Mouse (Mus musculus): Measurements from ENCODE around the gene Rbms3. TPM values are rescaled to one million over a fixed set of nuclear protein-coding genes. Genes with fewer than 3 reads are reported as not detected.

The Rbms3 gene
- total and polyA plus RNA-seq, 3 experiments = not detected

- DNase-seq (ENCODE audit: extremely low read depth) = no peak
- dilution Hi-C loops (cut with MboI; ENCODE audit: extremely low pct_ligation_motif_present, extremely low pct_unique_long_range_greater_than_20kb, low sequenced_read_pairs) = no loop called here
- Histone ChIP-seq H3K9me3 (replicated peaks; ENCODE audit: low read length) (peaks cover 90% of the 10 kb centered on the region), H3K9ac (ENCODE audit: insufficient read depth, low read depth) (no peak overlapping the region), H3K27ac (ENCODE audit: insufficient read depth, low read depth) (no peak overlapping the region), H3K27me3 (replicated peaks) (no peaks in the 10 kb centered on the region), H3K4me1 (ENCODE audit: control insufficient read depth in 1 of 2, insufficient read depth in 2 of 2) (no peaks in the 10 kb centered on the region), H3K4me3 (replicated peaks in 1 of 3; ENCODE audit: low read depth in 2 of 3, low read length in 2 of 3, poor library complexity in 1 of 3) (no peak overlapping the region), H3K4me2 (ENCODE audit: insufficient read depth, low read depth, poor library complexity, severe bottlenecking) (no peak overlapping the region), H3K36me3 (replicated peaks in 1 of 2; ENCODE audit: control insufficient read depth in 1 of 2, insufficient read depth in 1 of 2, low read length in 1 of 2) (no peaks in the 10 kb centered on the region), H3K79me2 (replicated peaks; ENCODE audit: control insufficient read depth, extremely low read depth, insufficient read depth, poor library complexity, severe bottlenecking) (no peaks in the 10 kb centered on the region)
- in situ Hi-C loops (cut with MboI; ENCODE audit: low pct_ligation_motif_present, low pct_unique_long_range_greater_than_20kb, low sequenced_read_pairs) = no loop called here
- TF ChIP-seq CHD1 (IDR thresholded peaks at IDR 0.05; ENCODE audit: low read depth, low read length) = no peak
- no peak for TF ChIP-seq JUN (IDR thresholded peaks at IDR 0.05; ENCODE audit: insufficient read depth, low read depth, low read length)
- TF ChIP-seq MEF2A (IDR thresholded peaks at IDR 0.05; ENCODE audit: borderline replicate concordance, low read depth, low read length) = no peak
- TF ChIP-seq TBP (conservative IDR thresholded peaks at IDR 0.05; ENCODE audit: low read depth, low read length) = no peak
- TF ChIP-seq NRF1 (IDR thresholded peaks at IDR 0.05; ENCODE audit: low read depth, low read length) = no peak
- TF ChIP-seq PAX5 (IDR thresholded peaks at IDR 0.05; ENCODE audit: low read length) = no peak
- no peak for TF ChIP-seq MYC (IDR thresholded peaks at IDR 0.05; ENCODE audit: low read depth, low read length)
- no peak for TF ChIP-seq CHD2 (IDR thresholded peaks at IDR 0.05; ENCODE audit: low read length)
- TF ChIP-seq IRF4 (IDR thresholded peaks at IDR 0.05; ENCODE audit: low read depth, low read length) = no peak
- TF ChIP-seq SIN3A (IDR thresholded peaks at IDR 0.05; ENCODE audit: low read length) = no peak
- TF ChIP-seq SMC3 (IDR thresholded peaks at IDR 0.05; ENCODE audit: low read depth, low read length) = no peak
- no peak for TF ChIP-seq USF2 (conservative IDR thresholded peaks at IDR 0.05; ENCODE audit: low read depth, low read length)
- TF ChIP-seq E2F4 (IDR thresholded peaks at IDR 0.05; ENCODE audit: insufficient replicate concordance, low read depth, low read length) = no peak
- no peak for TF ChIP-seq ZNF384 (IDR thresholded peaks at IDR 0.05; ENCODE audit: low read depth, low read length)
- no peak for TF ChIP-seq ZMIZ1 (IDR thresholded peaks at IDR 0.05; ENCODE audit: low read depth, low read length)
Observed at GRCm38 (mm10) chr9:117018301-117018700, 611.4 kb downstream of the Rbms3 start.

GRCm38 (mm10) chr9:117016605-117017319 lies 613.0 kb downstream of the Rbms3 start:
- Histone ChIP-seq H3K27me3 (replicated peaks) (no peaks in the 10 kb centered on the region), H3K9me3 (replicated peaks; ENCODE audit: low read length) (peaks cover 86% of the 10 kb centered on the region), H3K79me2 (replicated peaks; ENCODE audit: control insufficient read depth, extremely low read depth, insufficient read depth, poor library complexity, severe bottlenecking) (no peaks in the 10 kb centered on the region), H3K36me3 (replicated peaks in 1 of 2; ENCODE audit: control insufficient read depth in 1 of 2, insufficient read depth in 1 of 2, low read length in 1 of 2) (no peaks in the 10 kb centered on the region), H3K27ac (ENCODE audit: insufficient read depth, low read depth) (no peak overlapping the region), H3K4me3 (replicated peaks in 1 of 3; ENCODE audit: low read depth in 2 of 3, low read length in 2 of 3, poor library complexity in 1 of 3) (no peak overlapping the region), H3K4me1 (ENCODE audit: control insufficient read depth in 1 of 2, insufficient read depth in 2 of 2) (no peaks in the 10 kb centered on the region), H3K9ac (ENCODE audit: insufficient read depth, low read depth) (no peak overlapping the region), H3K4me2 (ENCODE audit: insufficient read depth, low read depth, poor library complexity, severe bottlenecking) (no peak overlapping the region)
- in situ Hi-C loops (cut with MboI; ENCODE audit: low pct_ligation_motif_present, low pct_unique_long_range_greater_than_20kb, low sequenced_read_pairs) = no loop called here
- dilution Hi-C loops (cut with MboI; ENCODE audit: extremely low pct_ligation_motif_present, extremely low pct_unique_long_range_greater_than_20kb, low sequenced_read_pairs) = no loop called here
- TF ChIP-seq RCOR1 (conservative IDR thresholded peaks at IDR 0.05; ENCODE audit: low read depth, low read length) (no peak), GABPA (IDR thresholded peaks at IDR 0.05; ENCODE audit: insufficient replicate concordance, low read depth, low read length) (no peak), EP300 (IDR thresholded peaks at IDR 0.05; ENCODE audit: low read length) (no peak), JUND (conservative IDR thresholded peaks at IDR 0.05; ENCODE audit: low read depth, low read length) (no peak)
- DNase-seq (ENCODE audit: extremely low read depth) = no peak
